Mouse (Mus musculus) adrenal gland, postnatal 4 days (tissue): ENCODE measurements around the gene Frem1. TPM values are rescaled to one million over a fixed set of nuclear protein-coding genes. Genes with fewer than 3 reads are reported as not detected.

Experiments used
- DNase-seq, 2 experiments: peaks; one replicate each; pipeline ENCODE4 v3.0.0; 2021 to 2022; ENCODE audit warnings: low spot score in 2 of 2, mixed read lengths in 2 of 2
- long read RNA-seq, 2 experiments: library from polyadenylated mRNA; stranded (forward); transcript quantifications; one replicate each; pipeline ENCODE4 v2.0.0; 2021
- total RNA-seq, 2 experiments: library from RNA; stranded (reverse); gene quantifications; 2 replicates each; pipeline ENCODE4 v1.2.3; 2021

Frem1 gene
- total RNA-seq: 10 to 100 TPM; 12.4 to 22.5 TPM
- long read RNA-seq, experiment 1: 0 reads
- long read RNA-seq, experiment 2, partial matches to known transcripts: 5 of 6 reads
- long read RNA-seq, experiment 2, other reads (novel, unspliced or antisense): 1 of 6 reads

DNA sequence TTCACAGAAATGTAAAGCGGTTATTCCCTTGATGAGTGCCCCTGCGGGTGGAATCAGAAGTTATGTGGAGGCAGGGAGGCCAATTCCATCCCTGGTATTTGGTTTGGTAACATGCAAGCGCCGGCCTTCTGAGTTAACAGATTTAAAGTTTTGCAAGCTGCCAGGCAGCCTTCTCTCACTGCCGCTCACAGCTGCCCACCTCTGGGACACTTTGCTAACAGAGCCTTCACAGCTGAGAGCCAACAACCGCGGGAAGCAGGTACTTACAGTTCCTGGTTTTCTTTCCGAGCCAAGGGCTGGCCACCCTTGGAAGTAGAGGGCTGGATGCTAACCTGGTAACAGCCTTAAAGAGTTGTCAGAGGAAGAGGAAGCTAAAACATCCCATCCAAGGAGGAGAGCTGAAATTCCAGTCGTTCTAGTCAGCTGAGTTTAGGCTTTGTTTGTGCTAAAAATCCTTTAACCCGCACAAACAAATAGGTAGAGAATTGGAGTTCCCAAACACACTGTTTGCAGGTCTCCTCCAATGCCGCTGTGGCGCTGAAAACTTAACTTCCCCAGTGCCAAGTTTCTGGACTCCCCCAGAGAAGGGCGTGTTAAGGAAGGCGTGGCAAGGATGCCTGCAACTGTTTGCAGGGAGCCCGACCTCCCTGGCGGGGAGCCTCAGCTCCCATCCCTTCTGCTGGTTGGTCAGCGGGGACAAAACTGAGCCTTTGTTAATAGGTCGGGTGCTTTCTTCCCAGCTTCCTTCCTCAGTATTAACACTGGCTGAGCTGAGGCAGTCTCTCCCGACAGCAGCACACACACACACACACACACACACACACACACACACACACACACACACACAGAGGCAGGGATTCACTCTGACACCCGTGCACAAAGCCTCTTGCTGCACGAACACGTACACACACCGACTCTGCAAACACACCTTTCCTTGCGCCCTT is at the start of gene Frem1:
Gene Frem1 (minus strand): TSS at position 706 of the 944 bp plus-strand sequence.
- peak in 1 of 2 experiments; percentile 4 for DNase-seq

DNA sequence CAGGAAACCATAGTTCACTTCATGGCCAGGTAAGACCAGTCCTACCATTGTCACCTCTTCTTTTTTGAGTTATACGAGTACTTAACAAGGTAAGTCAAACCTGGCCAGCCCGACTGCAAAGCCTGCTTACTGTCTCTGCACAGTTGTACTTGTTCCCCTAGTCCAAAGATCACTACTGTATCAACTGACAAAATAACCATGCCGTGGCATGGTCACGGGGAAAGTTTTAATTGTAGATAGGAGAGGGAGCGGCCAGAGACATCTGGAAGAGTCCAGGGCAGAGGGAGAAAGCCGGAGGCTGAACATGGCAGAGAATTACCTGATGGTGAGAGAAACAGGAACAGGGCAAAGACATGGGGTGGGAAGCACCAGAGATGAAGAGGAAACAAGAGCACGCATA is 46.9 kb upstream of the Frem1 start:
- DNase-seq: no peak

DNA sequence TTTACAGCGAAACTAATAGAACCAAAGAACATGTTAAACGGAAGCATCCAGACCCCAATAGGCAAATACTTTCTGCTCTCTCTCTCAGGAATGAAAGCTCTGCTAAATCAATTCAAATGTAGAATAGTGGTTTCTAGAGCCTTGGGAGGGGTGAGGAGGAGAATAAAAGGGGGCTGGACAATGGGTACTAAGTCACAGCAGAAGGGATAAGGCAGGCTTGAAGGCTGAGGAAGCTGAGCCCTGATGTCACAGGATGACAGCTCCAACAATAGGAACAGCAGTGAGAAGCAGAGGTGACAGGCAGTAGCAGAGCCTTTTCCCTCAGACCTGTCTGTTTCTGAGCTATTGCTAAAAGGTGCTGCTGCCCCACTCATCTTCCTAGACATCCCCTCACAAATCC is 41.8 kb upstream of the Frem1 start:
- DNase-seq: no peak

DNA sequence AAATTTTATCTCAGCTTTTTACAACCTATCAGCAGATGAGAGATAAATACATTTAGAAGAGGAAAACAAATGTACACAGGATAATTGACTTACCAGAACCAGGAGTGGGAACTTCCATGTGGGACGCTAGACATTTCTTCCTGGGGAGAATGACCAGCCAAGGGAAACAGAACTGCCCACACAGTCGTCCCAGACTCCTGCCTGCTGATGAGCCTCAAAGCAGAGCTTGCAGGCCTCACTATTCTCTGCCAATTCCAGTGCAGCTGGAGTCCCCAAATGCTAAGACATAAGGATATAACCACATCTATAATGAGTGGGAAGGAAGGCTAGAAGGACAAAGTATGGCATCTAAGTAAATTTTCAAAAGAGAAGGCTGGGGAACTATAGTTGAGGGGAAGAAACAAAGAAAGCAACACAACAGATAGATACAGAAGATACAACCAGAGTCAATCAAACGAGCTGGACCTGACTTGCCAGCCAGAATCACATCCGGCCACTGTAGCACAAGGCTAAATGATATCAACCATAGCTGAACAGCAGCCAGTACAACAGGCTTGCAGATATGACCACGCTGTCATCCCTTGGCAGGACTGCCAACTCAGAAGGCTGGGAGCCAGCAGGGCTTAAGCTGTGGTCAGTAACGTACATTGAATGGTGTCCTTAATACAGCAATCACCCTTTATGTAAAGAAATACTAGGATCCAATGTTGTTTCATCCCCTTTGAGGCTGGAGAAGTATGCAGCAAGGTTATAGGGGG is 38.7 kb upstream of the Frem1 start:
- no peak for DNase-seq

DNA sequence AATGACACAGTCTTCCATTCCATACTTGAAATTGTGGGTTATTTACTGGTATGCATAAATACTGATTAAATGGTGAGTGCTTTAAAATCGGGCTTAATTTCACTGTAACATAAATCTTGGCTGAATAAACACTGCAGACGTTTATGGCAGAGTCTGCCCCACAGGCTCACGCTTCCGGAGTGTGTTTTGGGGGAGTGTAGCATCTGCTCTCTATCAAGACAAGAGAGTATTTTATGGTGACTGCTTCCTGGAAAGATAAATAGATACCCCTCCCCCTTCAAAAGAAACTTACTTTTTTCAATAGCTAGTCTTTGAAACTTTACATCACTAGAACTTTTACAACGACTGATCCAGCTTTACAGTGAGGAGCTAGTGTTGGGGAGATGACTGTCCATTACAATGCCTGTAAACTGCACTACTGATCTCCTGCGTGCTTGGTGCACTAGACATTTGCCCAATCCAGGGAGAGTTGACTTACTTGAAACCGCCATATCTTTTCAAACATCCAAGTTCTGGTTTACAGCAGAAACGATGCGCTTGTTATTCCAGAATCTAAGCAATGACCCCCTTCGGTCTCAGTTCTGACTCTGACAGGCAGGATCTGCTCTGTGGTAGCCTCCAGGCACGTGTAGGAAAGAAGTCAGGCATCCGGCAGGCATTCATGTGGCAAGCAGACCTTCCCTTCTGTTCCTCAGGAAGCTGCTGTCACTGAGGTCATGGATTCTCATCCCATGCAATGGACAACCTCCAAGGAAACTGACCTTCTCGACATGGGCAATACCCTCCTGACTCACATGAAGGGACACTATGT is 28.4 kb upstream of the Frem1 start:
- DNase-seq: no peak

DNA sequence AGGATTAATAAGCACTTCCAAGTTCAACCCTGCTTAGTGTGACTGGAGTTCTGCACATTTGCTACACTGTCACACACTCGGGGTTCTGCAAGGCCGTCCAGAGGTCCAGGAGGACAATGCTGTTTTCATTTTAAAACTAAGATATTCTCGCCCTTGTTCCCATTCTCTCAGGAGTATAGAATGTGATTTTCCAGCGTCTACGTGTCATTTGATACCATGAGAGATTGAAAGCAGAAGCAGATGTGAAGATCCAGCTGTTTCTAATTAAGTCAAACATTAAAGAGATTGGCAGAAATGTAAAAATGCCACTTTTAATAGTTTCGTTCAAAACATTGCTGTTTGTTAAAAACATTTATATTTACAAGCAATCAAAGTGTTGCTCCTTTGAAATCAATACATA is 12.1 kb upstream of the Frem1 start:
- no peak for DNase-seq

DNA sequence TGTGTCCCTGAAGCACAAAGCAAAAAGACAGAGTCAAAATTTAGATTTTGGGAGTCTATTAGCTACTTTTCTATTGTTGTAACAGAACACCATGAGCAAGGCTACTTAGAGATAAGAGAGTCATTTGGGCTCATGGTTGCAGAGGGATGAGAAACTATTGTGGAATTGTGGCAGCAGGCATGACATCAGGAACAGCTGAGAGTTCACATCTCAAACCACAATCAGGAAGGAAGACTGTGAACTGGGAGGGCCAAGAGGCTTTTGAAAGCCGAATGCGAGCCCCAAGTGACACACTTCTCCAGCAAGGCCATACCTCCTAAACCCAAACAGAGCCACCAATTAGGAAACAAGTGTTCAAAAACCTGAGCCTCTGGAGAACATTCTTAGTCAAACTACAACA is 9.4 kb upstream of the Frem1 start:
- DNase-seq: no peak

DNA sequence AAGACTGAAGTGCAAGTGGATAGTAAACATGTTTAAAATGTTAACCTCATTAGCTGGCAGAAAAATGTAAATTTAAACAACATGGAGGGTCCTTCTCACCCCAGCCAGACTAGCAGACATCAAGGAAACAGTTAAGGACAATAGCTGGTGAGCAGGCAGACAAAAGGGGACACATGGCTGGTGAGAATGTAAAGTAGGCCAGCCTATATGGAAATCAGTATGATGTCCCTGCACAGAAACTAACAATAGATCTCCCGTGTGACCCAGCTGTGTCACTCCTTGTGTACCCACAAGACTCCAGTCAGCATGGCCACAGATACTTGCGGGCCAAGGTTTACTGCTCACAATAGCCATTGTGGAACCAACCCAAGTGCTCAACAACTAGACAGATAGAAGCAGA is 6.5 kb upstream of the Frem1 start:
- no peak for DNase-seq

DNA sequence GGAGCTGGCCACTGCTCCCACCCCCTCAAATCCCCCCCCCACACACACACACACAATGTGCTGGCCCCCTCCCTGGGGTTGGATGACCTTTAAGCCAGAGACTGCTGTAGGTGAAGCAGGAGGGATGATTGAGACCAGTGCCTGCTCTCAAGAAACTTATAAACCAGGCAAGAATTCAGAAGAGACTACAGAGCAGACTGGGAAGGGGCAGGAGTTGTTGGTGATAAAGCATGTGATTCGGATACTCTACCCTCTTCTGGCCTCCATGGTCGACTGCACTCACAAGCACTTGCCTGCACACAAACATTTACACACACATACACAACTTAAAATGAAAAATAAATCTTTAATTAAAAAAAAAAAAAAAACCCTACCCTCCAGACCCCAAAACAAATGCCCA is 6.0 kb upstream of the Frem1 start:
- DNase-seq: no peak

DNA sequence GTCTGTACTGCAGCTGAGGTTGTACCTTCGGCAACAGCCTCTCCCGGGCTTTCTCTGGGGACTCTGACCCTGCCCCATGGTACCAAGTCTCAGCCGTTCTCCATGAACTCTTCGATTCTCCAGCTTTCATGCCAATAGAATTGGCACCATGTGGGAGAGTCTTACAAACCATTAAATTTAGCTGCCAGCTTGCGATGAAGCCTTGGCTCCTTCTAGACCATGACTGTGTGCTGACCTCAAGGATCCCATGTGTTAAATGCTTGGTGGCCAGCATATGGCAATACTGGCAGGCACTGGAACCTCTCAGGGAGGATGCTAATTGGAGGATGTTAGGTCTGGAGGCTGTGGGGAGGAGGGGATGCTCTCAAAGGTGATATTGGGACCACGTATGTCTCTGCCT is 4.4 kb upstream of the Frem1 start:
- DNase-seq: no peak

DNA sequence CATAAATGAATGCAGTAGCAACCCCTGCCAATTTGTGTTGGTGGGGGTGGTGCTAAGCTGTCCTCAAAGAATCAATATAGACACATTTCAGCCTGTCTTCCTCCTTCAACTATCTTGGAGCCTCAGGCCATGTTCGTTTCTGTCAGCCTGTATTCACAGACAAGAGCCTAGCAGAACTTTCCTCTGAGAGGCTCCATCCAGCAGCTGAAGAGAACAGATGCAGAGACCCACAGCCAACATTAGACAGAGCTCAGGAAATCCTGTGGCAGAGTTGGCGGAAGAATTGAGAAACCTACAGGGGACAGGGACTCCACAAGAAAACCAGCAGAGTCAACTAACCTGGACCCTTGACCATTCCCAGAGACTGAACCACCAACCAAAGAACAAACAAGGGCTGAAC is 3.3 kb upstream of the Frem1 start:
- no peak for DNase-seq

DNA sequence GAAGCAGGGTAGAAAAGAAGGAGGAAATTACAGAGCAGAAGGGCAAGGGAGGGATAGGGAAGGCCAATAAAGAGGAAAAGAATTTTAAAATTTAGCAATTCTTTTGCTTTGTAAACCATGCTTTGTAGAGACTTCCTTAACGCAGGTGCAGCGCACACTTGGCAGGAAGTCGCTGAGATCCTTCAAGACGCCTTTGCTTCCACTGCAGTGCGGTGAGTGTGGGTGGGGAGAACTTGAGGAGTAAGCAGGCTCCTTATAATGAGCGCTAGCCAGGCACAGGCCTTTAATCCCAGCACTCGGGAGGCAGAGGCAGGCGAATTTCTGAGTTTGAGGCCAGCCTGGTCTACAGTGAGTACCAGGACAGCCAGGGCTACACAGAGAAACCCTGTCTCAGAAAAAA is 1.1 kb upstream of the Frem1 start:
- DNase-seq: no peak

DNA sequence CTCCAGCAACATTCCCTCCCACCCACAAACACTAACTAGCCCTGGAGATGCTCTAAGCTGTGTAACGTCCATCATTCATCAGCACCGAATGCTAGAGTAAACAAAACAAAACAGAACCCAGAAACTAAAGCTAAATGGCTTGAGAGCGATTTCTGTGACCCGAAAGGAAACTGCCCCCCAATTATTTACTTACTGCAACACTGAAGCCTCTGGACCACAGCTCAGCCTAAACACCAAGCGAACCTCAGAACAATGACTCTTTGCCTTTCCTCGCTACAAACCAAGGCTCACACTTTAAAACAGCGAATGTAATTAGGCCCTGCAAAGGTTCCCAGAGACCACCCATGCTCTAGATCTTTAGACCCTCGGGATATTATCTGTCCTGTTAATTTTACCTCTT is 963 bp downstream of the Frem1 start:
- no peak for DNase-seq

DNA sequence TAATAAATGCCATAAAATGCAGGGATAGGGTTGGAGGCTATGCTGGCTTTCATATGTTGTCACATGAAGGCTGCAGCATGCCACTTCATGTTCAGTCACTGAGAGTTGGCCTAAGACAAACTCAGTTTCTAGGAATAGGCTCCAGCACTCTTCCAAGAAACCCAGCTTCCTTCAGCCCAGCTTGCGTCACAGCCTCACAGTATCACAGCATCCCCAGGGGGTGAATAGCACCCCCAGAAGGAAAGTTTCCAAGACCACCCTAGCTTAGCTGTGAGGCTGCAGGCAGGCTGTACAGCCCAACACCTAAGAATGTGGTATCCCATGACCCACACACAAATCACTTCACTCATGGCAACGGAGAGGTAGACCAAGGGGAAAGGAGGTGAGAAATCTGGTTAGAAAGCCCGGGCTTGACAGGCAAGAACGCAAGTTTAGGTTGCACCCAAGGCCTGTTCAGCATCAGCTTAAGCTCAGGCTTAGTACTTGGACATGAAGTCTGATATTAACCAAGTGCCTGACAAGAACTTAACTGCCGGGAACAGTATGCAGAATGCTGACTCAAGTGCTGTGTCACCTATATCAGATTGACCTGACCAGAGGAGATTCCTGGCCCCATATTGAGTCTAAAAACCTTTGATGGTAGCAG is 1.9 kb downstream of the Frem1 start:
- DNase-seq: no peak

DNA sequence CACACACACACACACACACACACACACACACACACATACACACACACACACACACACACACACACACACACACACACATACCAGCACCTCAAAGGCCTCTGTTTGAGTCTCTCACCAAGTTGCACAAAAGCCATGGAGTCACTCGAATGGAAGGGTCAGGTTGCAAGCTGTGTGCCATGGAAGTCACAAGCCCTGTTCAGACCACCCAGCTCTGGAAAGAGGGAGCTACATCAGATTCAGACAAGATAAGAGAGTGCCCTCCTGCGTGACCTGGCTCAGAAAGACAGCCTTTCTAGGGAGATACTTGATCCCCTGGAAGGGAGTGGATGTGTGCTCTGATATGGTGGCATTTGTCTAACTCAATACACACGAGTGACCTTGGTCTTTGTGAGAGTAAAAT is 2.9 kb downstream of the Frem1 start:
- DNase-seq: no peak

DNA sequence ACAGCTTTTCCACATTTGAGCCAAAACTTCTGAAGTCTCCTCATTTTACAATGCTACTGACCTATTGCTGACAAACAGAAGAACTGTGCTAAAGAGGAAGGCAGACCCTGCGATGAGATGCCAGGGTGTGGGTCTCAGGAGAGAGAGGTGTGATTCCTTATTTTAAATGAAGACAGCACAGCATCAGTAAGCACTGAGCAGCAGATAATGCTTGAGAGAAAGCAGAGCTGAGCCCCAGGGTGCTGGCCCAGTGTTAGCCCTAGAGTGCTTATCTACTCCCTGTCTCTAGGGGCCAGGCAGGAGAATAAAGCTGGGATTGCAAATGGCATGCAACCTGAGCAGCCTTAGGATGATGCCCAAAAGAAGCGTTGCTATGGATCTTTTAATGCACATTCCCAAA is 3.6 kb downstream of the Frem1 start:
- DNase-seq: no peak

DNA sequence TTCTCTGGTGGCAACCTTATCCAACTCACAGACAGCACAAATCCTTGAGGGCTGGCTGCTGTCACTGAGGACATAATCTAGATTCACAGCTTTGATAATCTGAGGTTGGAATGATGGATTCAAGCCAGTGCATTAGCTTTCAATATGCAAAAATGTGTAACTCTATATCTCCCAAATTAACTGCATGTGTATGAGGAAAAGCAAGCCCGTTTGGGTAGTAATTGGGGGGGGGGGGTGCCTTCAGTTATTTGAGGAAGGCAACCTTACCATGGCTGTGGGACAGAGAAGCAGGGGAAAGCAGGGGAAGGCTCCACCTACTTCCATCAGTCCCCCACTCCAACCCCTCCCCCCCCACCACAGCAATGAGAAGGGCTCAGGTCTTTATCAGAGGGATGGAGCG is 5.3 kb downstream of the Frem1 start:
- DNase-seq: no peak

DNA sequence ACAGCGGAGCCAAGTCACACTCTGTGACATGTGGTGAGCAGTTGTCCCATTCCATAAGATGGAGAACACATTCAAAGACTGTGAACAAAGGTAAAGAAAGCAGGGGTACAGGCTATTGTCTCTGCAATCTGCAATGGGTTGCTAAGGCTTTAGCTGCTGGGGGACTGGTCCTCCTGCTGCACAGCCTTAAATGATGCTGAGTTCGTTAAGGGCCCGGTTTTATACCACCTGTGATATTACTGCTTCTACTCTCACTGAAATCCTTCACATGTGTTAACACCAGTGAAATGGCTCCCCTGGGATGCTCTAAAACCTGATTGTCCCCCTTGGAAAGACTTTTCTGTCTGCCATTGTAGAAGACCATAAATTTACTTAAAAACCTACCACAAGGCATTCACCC is 6.1 kb downstream of the Frem1 start:
- no peak for DNase-seq

DNA sequence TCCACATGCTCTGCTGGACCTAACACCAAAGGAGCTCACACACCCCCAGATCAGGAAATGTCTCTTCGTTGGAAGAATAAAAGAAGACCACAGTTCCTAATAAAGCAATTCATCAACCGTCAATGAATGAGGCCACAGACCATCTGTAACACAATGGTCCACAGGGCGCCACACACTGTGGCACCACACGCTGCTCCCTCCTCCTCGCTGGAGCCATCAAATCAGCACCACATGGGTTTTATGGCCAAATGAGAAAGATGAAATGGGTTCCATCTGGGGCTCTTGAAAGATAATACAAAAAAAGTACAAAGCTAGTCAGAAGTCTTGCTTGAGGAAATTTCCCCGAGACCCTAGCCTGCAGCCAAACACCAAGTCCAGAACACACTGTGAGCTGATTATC is 6.9 kb downstream of the Frem1 start:
- DNase-seq: no peak

DNA sequence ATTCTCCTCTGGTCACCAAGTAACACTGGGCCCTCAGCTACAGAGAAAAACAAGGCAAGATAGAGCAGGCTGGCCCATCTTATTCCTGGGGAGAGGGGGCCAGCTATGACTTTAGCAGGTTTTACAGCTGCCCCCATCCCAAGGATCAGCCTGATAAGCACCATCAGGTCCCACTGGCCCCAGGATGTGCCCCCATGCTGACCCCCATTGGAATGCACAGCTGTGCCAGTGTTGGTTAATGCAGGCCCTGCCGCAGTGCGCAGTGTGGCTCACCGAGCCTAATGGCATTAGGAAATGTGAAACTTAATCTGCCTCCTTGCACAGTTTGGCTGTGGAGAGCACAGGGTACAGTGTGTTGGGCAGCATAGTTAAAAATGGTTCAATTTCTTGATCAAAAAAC is 11.4 kb downstream of the Frem1 start:
- DNase-seq: no peak

DNA sequence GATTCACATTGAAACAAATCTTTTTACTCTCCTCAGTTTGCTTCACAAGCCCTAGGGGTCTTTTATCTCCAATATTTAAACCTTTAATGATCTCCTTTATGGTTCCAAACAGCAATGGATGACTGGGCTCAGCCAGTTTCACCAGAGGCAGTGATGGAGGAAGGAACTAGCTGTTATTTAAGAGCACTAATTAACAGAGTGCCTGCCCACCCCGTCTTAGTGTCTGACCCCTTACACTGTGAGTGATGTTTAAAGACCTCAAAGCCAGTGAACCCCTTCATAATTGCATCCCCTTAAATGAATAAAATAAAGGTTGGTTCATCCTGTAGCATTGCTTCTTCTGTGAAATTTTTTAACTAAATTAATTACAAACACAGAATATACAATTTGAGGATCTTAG is 19.4 kb downstream of the Frem1 start:
- DNase-seq: no peak
